Mouse (Mus musculus) lung, postnatal 14 days (tissue): Measurements from ENCODE around the gene Il10ra.
A peak's percentile ranks its signal among the peaks of the same experiment; 100 is the strongest.

ENCODE experiments used
- DNase-seq: peaks from one replicate; pipeline ENCODE4 v3.0.0; 2021

Gene Il10ra

DNA sequence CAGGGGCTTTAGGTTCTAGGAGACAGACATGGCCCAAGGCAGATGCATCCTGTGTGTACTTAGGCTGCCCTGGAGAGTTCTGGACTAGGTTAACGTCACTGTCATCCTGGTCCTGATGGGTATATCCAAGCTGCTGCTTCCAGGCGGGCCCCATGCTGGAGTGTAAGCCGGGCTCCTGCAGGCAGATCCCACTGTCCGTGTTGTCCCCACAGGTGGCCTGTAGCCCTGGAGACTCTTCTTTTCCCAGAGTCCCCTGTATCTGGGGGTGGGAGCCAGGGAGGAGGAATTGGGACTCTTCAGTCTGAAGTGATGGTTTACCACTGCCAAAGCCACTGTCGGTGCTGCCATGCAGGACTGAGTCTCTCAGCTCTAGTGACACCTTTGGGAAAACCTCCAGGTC, 13.0 kb downstream of the Il10ra start:
- no peak for DNase-seq

- no peak for DNase-seq
Observed at GRCm38 (mm10) chr9:45255431-45255830, 13.5 kb downstream of the Il10ra start.

- no peak for DNase-seq
Observed at GRCm38 (mm10) chr9:45254605-45255004, 14.3 kb downstream of the Il10ra start.

DNA sequence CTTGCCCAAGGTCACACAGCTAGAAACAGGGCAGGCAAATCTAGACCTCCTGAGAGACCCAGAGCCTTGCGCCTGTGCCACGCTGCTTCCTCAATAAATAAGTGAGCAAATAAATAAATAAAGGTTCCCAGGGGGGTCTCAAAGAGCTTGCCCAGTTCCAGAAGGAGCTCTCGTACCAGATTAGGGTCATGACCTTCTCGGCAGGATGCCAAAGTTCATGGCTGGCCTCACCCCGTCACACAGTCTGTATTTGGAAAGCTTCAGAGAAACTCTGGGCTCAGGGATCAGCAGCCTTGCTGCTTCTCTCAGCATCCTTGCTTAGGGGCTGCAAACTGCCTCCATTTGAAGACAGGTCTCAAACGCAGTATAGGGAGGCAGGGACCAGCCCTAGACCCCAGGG, 14.9 kb downstream of the Il10ra start:
- DNase-seq, result no peak

DNA sequence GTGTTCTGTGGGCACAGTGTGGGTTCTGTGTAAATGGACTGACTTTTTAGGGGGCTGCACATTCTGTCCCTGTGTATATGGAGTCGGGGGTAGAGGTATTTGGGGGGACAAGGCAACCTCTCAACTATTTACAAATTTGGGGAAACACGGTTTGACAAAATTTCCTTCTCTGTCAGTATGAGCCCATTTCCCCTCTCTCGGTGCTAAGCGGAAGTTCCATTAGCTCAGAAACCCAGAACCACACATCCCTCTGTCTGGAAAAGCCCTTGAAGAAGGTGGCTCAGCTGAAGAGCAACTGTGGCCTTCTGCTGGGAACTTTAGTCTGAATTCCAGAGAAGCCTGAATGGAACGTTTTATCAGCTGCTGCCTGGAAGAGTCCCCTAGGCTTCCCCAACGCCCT, 16.6 kb downstream of the Il10ra start:
- DNase-seq, result no peak

DNA sequence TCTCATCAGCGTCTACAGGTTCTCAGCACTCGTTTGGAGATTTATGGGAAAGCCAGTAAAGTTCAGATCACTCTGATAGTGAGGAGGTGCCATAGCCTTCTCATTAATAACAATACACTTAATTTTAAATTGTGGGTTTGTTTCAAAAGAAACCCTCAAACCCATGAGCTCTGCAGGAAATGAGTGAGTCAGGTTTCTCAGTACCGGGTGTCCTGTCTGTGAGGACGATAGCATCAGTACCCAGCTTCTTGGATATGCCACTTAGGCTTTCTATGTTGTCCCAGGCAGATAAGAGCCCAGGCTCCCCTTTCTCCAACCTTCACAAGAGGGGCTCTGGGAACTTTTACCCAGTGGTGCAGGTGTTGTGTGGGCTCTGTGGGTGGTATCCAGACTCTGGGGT, 17.0 kb downstream of the Il10ra start:
- DNase-seq, result no peak

- no peak for DNase-seq
Observed at GRCm38 (mm10) chr9:45251281-45251680, 17.7 kb downstream of the Il10ra start.

DNA sequence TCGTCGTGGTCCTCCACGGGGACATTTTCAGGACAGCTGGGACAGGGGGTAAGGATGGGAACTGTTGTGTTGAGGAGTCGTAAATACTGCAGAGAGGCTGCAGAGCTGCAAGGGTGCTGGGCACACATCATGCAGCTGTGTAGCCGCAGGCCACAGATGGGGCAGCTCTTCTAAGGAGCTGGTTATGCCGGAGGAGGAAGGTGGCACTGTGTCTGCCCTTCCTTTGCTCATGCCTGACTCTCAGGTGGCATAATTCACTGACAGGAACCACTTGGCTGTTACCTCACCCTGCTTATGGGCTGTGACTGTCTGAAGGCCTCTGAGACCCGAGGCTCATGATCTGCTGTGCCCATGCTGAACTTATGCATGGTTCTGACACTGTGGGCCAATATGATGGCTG, 18.6 kb downstream of the Il10ra start:
- no peak for DNase-seq

GRCm38 (mm10) chr9:45247536-45247935, 21.4 kb downstream of the Il10ra start:
- no peak for DNase-seq

DNA sequence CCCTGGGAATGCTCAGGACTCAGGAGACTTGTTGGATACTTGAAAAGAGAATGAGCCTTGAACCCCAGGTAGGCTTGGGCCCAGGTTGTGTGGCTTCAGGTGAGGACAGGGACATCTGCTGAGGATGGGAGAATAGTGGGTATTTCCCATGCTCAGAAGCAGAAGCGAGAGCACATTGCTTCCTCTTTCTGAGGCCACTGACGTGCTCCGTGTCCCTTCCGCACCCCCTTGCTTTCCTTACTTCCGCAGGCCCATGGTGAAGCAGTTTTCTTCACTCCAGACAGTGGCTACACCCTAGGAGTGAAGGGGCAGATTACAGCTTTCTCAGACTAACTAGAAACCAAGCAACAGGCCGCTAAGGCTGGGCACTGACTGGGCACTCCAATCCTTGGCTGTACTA, 22.9 kb downstream of the Il10ra start:
- DNase-seq, result peak; percentile 18

DNA sequence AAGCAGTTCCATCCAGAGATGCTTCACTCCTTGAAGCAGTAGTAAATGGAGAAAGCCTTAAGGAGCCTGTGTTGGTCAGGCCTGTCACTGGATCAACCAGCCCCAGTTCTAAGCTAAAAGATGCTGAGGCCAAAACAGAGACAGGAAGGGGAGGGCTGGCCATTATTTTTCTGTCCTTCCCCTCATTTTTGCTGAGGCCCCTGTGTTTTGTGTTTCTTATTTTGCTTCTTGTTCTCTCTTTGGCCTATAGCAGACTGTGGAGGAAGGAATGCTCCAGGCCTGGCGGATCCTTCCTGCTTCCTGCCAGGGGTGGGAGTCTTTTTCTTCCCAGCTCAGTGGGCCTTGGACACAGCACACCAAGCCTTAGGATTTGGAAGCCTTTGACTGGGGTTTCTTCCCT, 23.5 kb downstream of the Il10ra start:
- DNase-seq, result no peak

- peak; percentile 21 for DNase-seq
Observed at GRCm38 (mm10) chr9:45241397-45241796, 27.6 kb downstream of the Il10ra start.

DNA sequence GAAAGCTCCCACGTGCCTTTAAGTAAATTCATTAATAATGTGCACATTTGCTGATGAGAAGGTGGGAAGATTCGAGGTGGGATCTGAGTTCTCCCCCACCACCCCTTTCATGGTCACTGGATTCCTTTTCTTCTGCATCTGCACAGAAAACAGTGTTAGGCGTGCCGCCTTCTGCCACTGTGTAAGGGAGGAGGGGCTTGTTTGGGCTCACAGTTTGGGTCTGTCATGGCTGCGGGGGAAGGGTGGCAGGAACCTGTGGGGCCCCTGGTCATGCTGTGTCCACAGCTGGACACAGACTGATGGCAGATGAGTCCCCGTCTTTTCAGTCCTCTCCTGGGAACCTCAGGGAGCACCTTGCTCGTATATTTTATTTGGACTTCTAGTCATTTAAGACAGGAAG, 32.2 kb downstream of the Il10ra start:
- DNase-seq, result no peak

GRCm38 (mm10) chr9:45235668-45236227, 33.2 kb downstream of the Il10ra start:
- no peak for DNase-seq

DNA sequence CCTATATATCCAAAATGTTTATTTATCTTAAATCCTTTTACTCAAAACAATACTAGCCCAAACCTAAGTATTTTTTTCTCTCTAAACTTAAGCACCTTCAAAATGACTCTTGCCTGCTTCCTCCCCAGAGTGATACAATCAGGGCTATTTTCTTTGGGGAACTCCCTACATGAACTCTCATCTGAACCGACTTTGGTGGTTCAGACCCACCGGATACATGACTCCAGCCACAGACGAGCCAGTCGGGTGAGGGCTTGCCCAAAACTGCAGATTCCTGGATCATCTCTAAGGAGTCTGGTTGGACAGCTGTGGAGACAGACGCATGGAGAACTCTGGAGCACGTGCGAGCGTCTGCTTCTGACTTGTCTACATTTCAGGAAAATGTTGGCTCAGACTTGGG, 39.6 kb downstream of the Il10ra start:
- DNase-seq, result no peak

DNA sequence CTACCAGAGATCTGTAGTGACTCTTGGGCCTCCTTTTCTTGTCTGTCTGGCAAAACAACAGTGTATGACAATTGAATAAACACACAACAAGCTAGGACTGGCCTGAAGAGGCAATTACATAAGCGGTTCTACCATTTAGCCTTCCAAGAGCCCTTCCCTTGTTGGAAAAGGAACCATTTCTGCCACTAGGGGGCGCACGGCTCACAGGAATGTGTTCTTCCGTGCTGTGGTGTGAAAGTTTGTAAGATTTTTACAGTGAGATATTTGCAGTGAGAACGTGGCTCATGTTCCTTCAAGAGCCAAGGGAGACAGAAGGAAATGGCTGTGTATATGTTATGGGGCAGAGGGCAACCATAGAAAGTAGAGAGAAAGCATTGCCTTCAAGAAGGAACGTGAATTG, 47.4 kb downstream of the Il10ra start:
- peak; percentile 97 for DNase-seq

GRCm38 (mm10) chr9:45219644-45220043, 49.3 kb downstream of the Il10ra start:
- DNase-seq, result no peak

DNA sequence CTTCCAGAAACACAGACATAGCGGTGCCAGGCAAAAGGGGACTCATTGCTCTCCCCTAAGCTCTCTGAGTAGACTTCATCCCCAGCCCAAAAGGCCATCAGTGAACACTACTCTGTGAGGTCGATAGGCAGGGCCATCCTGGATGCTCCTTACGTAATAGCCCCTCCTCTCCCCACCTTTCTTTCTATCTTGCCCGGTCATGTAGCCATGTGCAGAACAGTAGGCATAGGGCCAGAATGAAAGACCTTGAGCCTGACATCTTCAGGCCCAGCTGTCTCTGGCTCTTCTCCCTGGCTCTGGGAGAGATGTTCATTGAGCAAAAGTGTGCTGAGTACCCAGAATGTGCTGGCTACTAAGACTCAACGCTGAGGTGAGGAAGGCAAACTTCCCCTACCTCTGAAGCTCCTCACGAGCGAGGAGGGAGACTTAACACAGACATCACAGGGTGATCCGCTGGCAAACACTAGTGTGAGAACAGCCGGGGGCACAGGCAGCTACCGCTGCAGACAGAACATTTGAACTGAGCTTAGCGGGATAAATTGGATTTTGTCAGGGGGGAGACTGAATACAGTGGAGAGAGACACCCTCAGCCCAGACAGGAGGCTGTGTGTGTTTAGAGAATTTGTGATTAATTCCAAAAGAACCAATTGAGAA, 53.3 kb downstream of the Il10ra start:
- no peak for DNase-seq

DNA sequence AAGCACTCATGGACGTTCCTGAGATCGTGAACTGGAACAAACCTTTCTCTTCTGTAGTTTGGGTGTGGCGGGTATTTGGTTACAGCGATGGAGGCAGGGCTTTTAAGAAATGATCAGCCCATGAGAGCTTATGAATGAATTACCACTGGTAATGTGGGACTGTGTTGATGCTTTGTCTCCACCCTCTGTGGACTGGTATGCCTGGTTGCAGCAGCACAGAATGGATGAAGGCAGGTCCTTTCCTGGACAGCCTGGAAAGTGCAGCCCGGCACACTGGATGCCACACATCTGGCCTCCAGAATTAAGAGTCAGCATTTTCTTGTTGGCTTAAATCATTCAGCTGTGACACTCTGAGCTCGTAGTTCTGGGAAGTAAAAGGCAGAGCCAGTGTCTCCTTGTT, 56.9 kb downstream of the Il10ra start:
- DNase-seq, result no peak

GRCm38 (mm10) chr9:45207015-45207743, 61.8 kb downstream of the Il10ra start:
- no peak for DNase-seq

DNA sequence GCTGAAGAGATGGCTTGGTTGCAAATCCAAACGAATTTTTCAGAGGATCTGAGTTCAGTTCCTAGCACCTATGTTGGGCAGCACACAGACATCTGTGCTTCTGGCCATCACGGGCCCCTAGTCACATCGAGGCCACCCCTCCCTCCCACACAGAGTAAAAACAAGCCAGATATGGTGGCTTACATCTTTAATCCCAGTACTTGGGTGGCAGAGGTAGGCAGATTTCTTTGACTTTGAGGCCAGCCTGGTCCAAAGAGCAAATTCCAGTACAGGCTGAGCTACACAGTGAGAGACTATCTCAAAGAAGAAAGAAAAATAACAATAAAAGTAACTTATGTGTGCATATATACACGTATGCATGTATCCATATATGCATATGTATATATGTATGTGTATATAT, 62.8 kb downstream of the Il10ra start:
- no peak for DNase-seq

DNA sequence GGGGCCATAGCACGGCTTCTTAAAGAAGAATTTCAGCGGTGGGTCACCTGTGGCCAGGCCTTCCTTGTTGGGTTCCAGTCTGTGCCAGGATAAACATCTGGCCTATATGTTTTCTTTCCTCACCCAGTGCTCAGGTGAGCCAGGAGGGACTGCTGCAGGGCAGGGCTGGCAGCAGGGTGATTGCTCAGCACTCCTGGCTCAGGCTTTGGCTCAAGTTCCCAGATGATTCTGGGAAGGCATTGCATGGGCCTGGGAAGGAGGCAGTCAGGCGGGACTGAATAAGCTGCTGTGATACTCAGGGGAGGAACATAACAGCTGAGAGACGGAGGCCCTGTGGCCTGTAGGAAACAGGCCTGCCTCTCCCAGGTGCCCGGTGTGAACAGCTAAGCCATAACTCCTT, 63.8 kb downstream of the Il10ra start:
- DNase-seq, result no peak
